Mouse (Mus musculus) MEL (cell line): ENCODE measurements around the gene Rgs19. TPM values are rescaled to one million over a fixed set of nuclear protein-coding genes. Genes with fewer than 3 reads are reported as not detected.
A peak's percentile ranks its signal among the peaks of the same experiment; 100 is the strongest.

Source experiments
- DNase-seq: peaks from one replicate; pipeline ENCODE4 v3.0.0; 2011; ENCODE audit warnings: low read depth, low spot score
- H3K27ac ChIP-seq: 2 replicates; pipeline ENCODE4 v1.5.1; 2012; ENCODE audit warnings: low read depth, mild to moderate bottlenecking, control low read depth, low read length, moderate library complexity; ENCODE audit not compliant: control insufficient read depth
- H3K27me3 ChIP-seq, 2 experiments: fragments of 150-350 bp in 1 of 2; sonication (generic) in 1 of 2; 2 replicates each; pipeline ENCODE4 v1.6.1; 2012; ENCODE audit warnings: low read length in 2 of 2, mild to moderate bottlenecking in 2 of 2, improper control_type of control experiment in 1 of 2, moderate library complexity in 1 of 2; ENCODE audit not compliant: insufficient read depth in 2 of 2, control insufficient read depth in 1 of 2
- H3K36me3 ChIP-seq, 2 experiments: 2 replicates each; pipeline ENCODE4 v1.6.1; 2012 to 2014; ENCODE audit warnings: low read length in 2 of 2, improper control_type of control experiment in 1 of 2, inconsistent platforms in 1 of 2, mild to moderate bottlenecking in 1 of 2; ENCODE audit not compliant: insufficient read depth in 2 of 2, control insufficient read depth in 1 of 2
- H3K4me1 ChIP-seq, 2 experiments: fragments of 150-350 bp in 1 of 2; sonication (generic) in 1 of 2; 2 replicates each; pipeline ENCODE4 v1.6.1; 2012; ENCODE audit warnings: low read length in 2 of 2, improper control_type of control experiment in 1 of 2, mild to moderate bottlenecking in 1 of 2; ENCODE audit not compliant: insufficient read depth in 2 of 2, control insufficient read depth in 1 of 2
- H3K4me3 ChIP-seq, 2 experiments: fragments of 150-350 bp in 1 of 2; sonication (generic) in 1 of 2; 2 replicates each; pipeline ENCODE4 v1.5.1; 2012; ENCODE audit warnings: low read depth in 2 of 2, low read length in 2 of 2, mild to moderate bottlenecking in 2 of 2, moderate library complexity in 2 of 2, control low read depth in 1 of 2, improper control_type of control experiment in 1 of 2; ENCODE audit not compliant: control insufficient read depth in 1 of 2, insufficient read depth in 1 of 2
- H3K79me2 ChIP-seq: 2 replicates; pipeline ENCODE4 v1.6.1; 2012; ENCODE audit warnings: mild to moderate bottlenecking, low read length, moderate library complexity; ENCODE audit not compliant: control insufficient read depth, poor library complexity, insufficient read depth
- H3K9ac ChIP-seq: 2 replicates; pipeline ENCODE4 v1.6.1; 2012; ENCODE audit warnings: low read depth, mild to moderate bottlenecking, control low read depth, low read length, moderate library complexity; ENCODE audit not compliant: control insufficient read depth, poor library complexity, severe bottlenecking
- H3K9me3 ChIP-seq: fragments of 150-350 bp; sonication (generic); replicated peaks from 2 replicates; pipeline ENCODE4 v1.6.1; 2012; ENCODE audit warnings: mild to moderate bottlenecking, low read length, improper control_type of control experiment, moderate library complexity; ENCODE audit not compliant: insufficient read depth
- BHLHE40 ChIP-seq: IDR thresholded peaks from 2 replicates; pipeline ENCODE4 v1.6.1; 2012; ENCODE audit warnings: low read depth, mild to moderate bottlenecking, inconsistent platforms, low read length, improper control_type of control experiment, borderline replicate concordance
- CHD1 ChIP-seq: IDR thresholded peaks from 2 replicates; pipeline ENCODE4 v1.6.1; 2012; ENCODE audit warnings: low read depth, mild to moderate bottlenecking, inconsistent platforms, low read length, improper control_type of control experiment
- CHD2 ChIP-seq: IDR thresholded peaks from 2 replicates; pipeline ENCODE4 v1.6.1; 2011; ENCODE audit warnings: low read length, improper control_type of control experiment
- CTCF ChIP-seq, 3 experiments: IDR thresholded peaks in 2 of 3; conservative IDR thresholded peaks in 1 of 3; 2 replicates each; pipeline ENCODE4 v1.5.1; 2011 to 2012; ENCODE audit warnings: low read length in 3 of 3, low read depth in 2 of 3, mild to moderate bottlenecking in 2 of 3, improper control_type of control experiment in 1 of 3, inconsistent platforms in 1 of 3, mixed read lengths in 1 of 3, moderate library complexity in 1 of 3; ENCODE audit not compliant: control insufficient read depth in 1 of 3, insufficient read depth in 1 of 3, poor library complexity in 1 of 3, severe bottlenecking in 1 of 3
- E2F4 ChIP-seq: IDR thresholded peaks from 2 replicates; pipeline ENCODE4 v1.6.1; 2011; ENCODE audit warnings: low read depth, low read length, improper control_type of control experiment, borderline replicate concordance
- ELF1 ChIP-seq: IDR thresholded peaks from 2 replicates; pipeline ENCODE4 v1.6.1; 2014; ENCODE audit warnings: low read depth, mild to moderate bottlenecking, inconsistent platforms, low read length, improper control_type of control experiment, moderate library complexity
- EP300 ChIP-seq, 2 experiments: IDR thresholded peaks; 2 replicates each; pipeline ENCODE4 v1.6.1; 2011; ENCODE audit warnings: improper control_type of control experiment in 2 of 2, low read length in 2 of 2, low read depth in 1 of 2, mild to moderate bottlenecking in 1 of 2
- ETS1 ChIP-seq: IDR thresholded peaks from 2 replicates; pipeline ENCODE4 v1.6.1; 2012; ENCODE audit warnings: low read depth, mild to moderate bottlenecking, inconsistent platforms, low read length, improper control_type of control experiment, moderate library complexity
- GABPA ChIP-seq: IDR thresholded peaks from 2 replicates; pipeline ENCODE4 v1.6.1; 2012; ENCODE audit warnings: low read depth, mild to moderate bottlenecking, inconsistent platforms, low read length, improper control_type of control experiment, moderate library complexity
- GATA1 ChIP-seq: IDR thresholded peaks from 2 replicates; pipeline ENCODE4 v1.6.1; 2011; ENCODE audit warnings: low read depth, low read length, improper control_type of control experiment
- HCFC1 ChIP-seq: IDR thresholded peaks from 2 replicates; pipeline ENCODE4 v1.6.1; 2012; ENCODE audit warnings: low read depth, mild to moderate bottlenecking, inconsistent platforms, low read length, improper control_type of control experiment, moderate library complexity
- JUND ChIP-seq: IDR thresholded peaks from 2 replicates; pipeline ENCODE4 v1.6.1; 2011; ENCODE audit warnings: low read depth, mild to moderate bottlenecking, improper control_type of control experiment, low read length
- KAT2A ChIP-seq: conservative IDR thresholded peaks from 2 replicates; pipeline ENCODE4 v1.6.1; 2012; ENCODE audit warnings: low read depth, low read length, improper control_type of control experiment, inconsistent platforms
- MAFK ChIP-seq: IDR thresholded peaks from 2 replicates; pipeline ENCODE4 v1.6.1; 2011; ENCODE audit warnings: low read depth, mild to moderate bottlenecking, low read length, improper control_type of control experiment, borderline replicate concordance
- MEF2A ChIP-seq: IDR thresholded peaks from 2 replicates; pipeline ENCODE4 v1.6.1; 2014; ENCODE audit warnings: low read depth, mild to moderate bottlenecking, inconsistent platforms, low read length, improper control_type of control experiment; ENCODE audit not compliant: poor library complexity, insufficient replicate concordance, severe bottlenecking; ENCODE audit errors: extremely low read depth
- MXI1 ChIP-seq: IDR thresholded peaks from 2 replicates; pipeline ENCODE4 v1.6.1; 2011; ENCODE audit warnings: mild to moderate bottlenecking, low read depth, low read length, improper control_type of control experiment
- MYB ChIP-seq: IDR thresholded peaks from 2 replicates; pipeline ENCODE4 v1.6.1; 2011; ENCODE audit warnings: mild to moderate bottlenecking, low read depth, low read length, improper control_type of control experiment
- MYC ChIP-seq: IDR thresholded peaks from 2 replicates; pipeline ENCODE4 v1.6.1; 2011; ENCODE audit warnings: low read depth, mild to moderate bottlenecking, low read length, improper control_type of control experiment, moderate library complexity
- NELFE ChIP-seq: IDR thresholded peaks from 2 replicates; pipeline ENCODE4 v1.6.1; 2011; ENCODE audit warnings: low read depth, low read length, improper control_type of control experiment
- NRF1 ChIP-seq: IDR thresholded peaks from 2 replicates; pipeline ENCODE4 v1.6.1; 2014; ENCODE audit warnings: low read depth, mild to moderate bottlenecking, inconsistent platforms, low read length, improper control_type of control experiment, moderate library complexity; ENCODE audit not compliant: poor library complexity, insufficient read depth, severe bottlenecking
- POLR2A ChIP-seq, 2 experiments: IDR thresholded peaks; 2 replicates each; pipeline ENCODE4 v1.6.1; 2011 to 2012; ENCODE audit warnings: low read length in 2 of 2, mild to moderate bottlenecking in 2 of 2, control low read depth in 1 of 2, improper control_type of control experiment in 1 of 2, low read depth in 1 of 2, moderate library complexity in 1 of 2; ENCODE audit not compliant: control insufficient read depth in 1 of 2, insufficient read depth in 1 of 2, poor library complexity in 1 of 2
- POLR2AphosphoS5 ChIP-seq: IDR thresholded peaks from 2 replicates; pipeline ENCODE4 v1.6.1; 2012; ENCODE audit warnings: low read depth, borderline replicate concordance, mild to moderate bottlenecking, inconsistent platforms, low read length, moderate library complexity, mixed read lengths
- RCOR1 ChIP-seq: IDR thresholded peaks from 2 replicates; pipeline ENCODE4 v1.6.1; 2012; ENCODE audit warnings: low read depth, mild to moderate bottlenecking, inconsistent platforms, low read length, improper control_type of control experiment
- SMC3 ChIP-seq: IDR thresholded peaks from 2 replicates; pipeline ENCODE4 v1.6.1; 2011; ENCODE audit warnings: low read depth, low read length, improper control_type of control experiment
- TAL1 ChIP-seq: IDR thresholded peaks from 2 replicates; pipeline ENCODE4 v1.6.1; 2012; ENCODE audit warnings: mild to moderate bottlenecking, inconsistent platforms, low read length, moderate library complexity, mixed read lengths
- TBP ChIP-seq: IDR thresholded peaks from 2 replicates; pipeline ENCODE4 v1.8.0; 2011; ENCODE audit warnings: low read depth, low read length, improper control_type of control experiment
- USF2 ChIP-seq, 2 experiments: IDR thresholded peaks; 2 replicates each; pipeline ENCODE4 v1.6.1; 2011 to 2012; ENCODE audit warnings: improper control_type of control experiment in 2 of 2, low read length in 2 of 2, borderline replicate concordance in 1 of 2, inconsistent platforms in 1 of 2, low read depth in 1 of 2, mild to moderate bottlenecking in 1 of 2; ENCODE audit not compliant: insufficient read depth in 1 of 2
- ZC3H11A ChIP-seq: IDR thresholded peaks from 2 replicates; pipeline ENCODE4 v1.6.1; 2012; ENCODE audit warnings: low read depth, mild to moderate bottlenecking, inconsistent platforms, low read length, improper control_type of control experiment
- ZKSCAN1 ChIP-seq: IDR thresholded peaks from 2 replicates; pipeline ENCODE4 v1.6.1; 2012; ENCODE audit warnings: low read depth, mild to moderate bottlenecking, inconsistent platforms, low read length, improper control_type of control experiment, moderate library complexity
- ZNF384 ChIP-seq: IDR thresholded peaks from 2 replicates; pipeline ENCODE4 v1.6.1; 2012; ENCODE audit warnings: low read depth, mild to moderate bottlenecking, inconsistent platforms, low read length, improper control_type of control experiment
- polyA plus RNA-seq, 2 experiments: library from polyadenylated mRNA; stranded (reverse) in 1 of 2; unstranded in 1 of 2; fragments of >175 nt in 1 of 2; fragments of >200 nt in 1 of 2; gene quantifications; 2 replicates each; pipeline versions ENCODE4 v1.2.1 to v1.2.4; 2012; ENCODE audit warnings: low replicate concordance in 2 of 2, low read depth in 1 of 2; ENCODE audit not compliant: insufficient read length in 2 of 2, insufficient read depth in 1 of 2, missing spikeins in 1 of 2
- total RNA-seq: library from RNA; depleted of rRNA; stranded (reverse); fragments of 300-350 nt; gene quantifications from 2 replicates; pipeline ENCODE4 v1.2.3, GENCODE M21; 2012

Rgs19 gene
- total and polyA plus RNA-seq, 3 experiments: 46.2 to 157 TPM; not detected in 1

- DNase-seq: no peak
- H3K4me1 ChIP-seq: peaks cover 0 to 29% of the 10 kb centered on the region in 2 experiments; a peak in 3 of 4 replicates
- peaks cover 0 to 26% of the 10 kb centered on the region in 2 experiments; a peak in 2 of 4 replicates for H3K36me3 ChIP-seq
- peaks cover 26% of the 10 kb centered on the region for H3K79me2 ChIP-seq
- no peaks in the 10 kb centered on the region for H3K27me3 ChIP-seq
- TF ChIP-seq SMC3 (no peak), ZKSCAN1 (no peak), HCFC1 (no peak), KAT2A (no peak), RCOR1 (0 out of 2 replicates have a peak, but pooled peaks have one; percentile 15)
- no peaks in the 10 kb centered on the region for H3K9me3 ChIP-seq
- H3K9ac ChIP-seq: peak overlapping the region; percentile 93
- peak overlapping the region; percentile 57 for H3K27ac ChIP-seq
- H3K4me3 ChIP-seq: peak overlapping the region; percentile 82 to 90; a peak in 3 of 4 replicates
Observed at GRCm38 (mm10) chr2:181692304-181692703, 1.5 kb downstream of the Rgs19 start.

DNA sequence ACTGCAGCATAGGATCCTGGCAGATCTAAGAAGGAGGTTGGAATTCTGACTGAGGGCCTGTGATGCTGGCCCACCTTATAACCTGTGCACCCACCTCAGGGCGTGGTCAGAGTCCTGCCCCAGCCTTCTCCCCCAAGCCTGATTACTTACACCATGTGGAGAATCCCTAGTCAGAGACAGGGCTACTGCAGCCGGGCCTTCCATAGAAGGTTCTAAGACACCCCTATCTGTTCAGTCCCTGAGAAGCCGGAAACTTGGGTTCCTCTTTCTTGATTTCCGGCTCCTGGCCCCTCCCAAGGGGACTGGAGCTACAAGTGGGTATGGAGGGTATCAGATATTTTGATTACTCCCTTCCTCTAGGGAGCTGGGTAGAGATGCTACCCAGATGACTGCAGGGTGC, 2.2 kb downstream of the Rgs19 start:
- peak; percentile 89 for DNase-seq
- no peaks in the 10 kb centered on the region for H3K27me3 ChIP-seq
- H3K9me3 ChIP-seq: no peaks in the 10 kb centered on the region
- peaks cover 0 to 26% of the 10 kb centered on the region in 2 experiments; a peak in 2 of 4 replicates for H3K36me3 ChIP-seq
- peaks cover 0 to 29% of the 10 kb centered on the region in 2 experiments; a peak in 3 of 4 replicates for H3K4me1 ChIP-seq
- peaks cover 26% of the 10 kb centered on the region for H3K79me2 ChIP-seq
- peak overlapping the region; percentile 71 for H3K9ac ChIP-seq
- peak overlapping the region; percentile 83 for H3K27ac ChIP-seq
- H3K4me3 ChIP-seq: peak overlapping the region; percentile 45 to 56
- TF ChIP-seq CHD1: no peak
- no peak for TF ChIP-seq BHLHE40
- 0 out of 2 replicates have a peak, but pooled peaks have one; percentile 20 for TF ChIP-seq JUND
- TF ChIP-seq MEF2A: no peak
- no peak; the same call in 1 of the 2 replicates for TF ChIP-seq GATA1
- TF ChIP-seq CHD2: no peak
- no peak for TF ChIP-seq GABPA
- no peak for TF ChIP-seq KAT2A
- TF ChIP-seq ETS1: peak; percentile 56; the same call in 1 of the 2 replicates
- no peak for TF ChIP-seq MAFK
- TF ChIP-seq ZC3H11A: no peak
- 0 out of 2 replicates have a peak, but pooled peaks have one; percentile 60 for TF ChIP-seq MYC
- peak; percentile 59 for TF ChIP-seq NELFE
- TF ChIP-seq ZKSCAN1: no peak
- no peak for TF ChIP-seq USF2 (IDR thresholded peaks at IDR 0.05; ENCODE audit: borderline replicate concordance in 1 of 2, insufficient read depth in 1 of 2, low read depth in 1 of 2, low read length in 2 of 2)
- no peak for TF ChIP-seq ZNF384
- no peak for TF ChIP-seq CTCF (IDR thresholded peaks at IDR 0.05 in 2 of 3, conservative IDR thresholded peaks at IDR 0.05 in 1 of 3; ENCODE audit: control insufficient read depth in 1 of 3, insufficient read depth in 1 of 3, low read depth in 2 of 3, low read length in 3 of 3, poor library complexity in 1 of 3, severe bottlenecking in 1 of 3)
- peak; percentile 60 for TF ChIP-seq HCFC1
- no peak for TF ChIP-seq MYB
- TF ChIP-seq RCOR1: peak; percentile 74
- TF ChIP-seq ELF1: peak; percentile 80
- TF ChIP-seq POLR2AphosphoS5: no peak
- TF ChIP-seq POLR2A (IDR thresholded peaks at IDR 0.05; ENCODE audit: control insufficient read depth in 1 of 2, insufficient read depth in 1 of 2, low read depth in 1 of 2, low read length in 2 of 2, poor library complexity in 1 of 2): peak; percentile 37 to 80; a peak in 3 of 4 replicates
- peak; percentile 60 for TF ChIP-seq MXI1
- TF ChIP-seq E2F4: no peak
- no peak for TF ChIP-seq TAL1
- no peak for TF ChIP-seq NRF1
- TF ChIP-seq EP300 (IDR thresholded peaks at IDR 0.05; ENCODE audit: low read depth in 1 of 2, low read length in 2 of 2): peak; percentile 58 to 62; a peak in 3 of 4 replicates
- TF ChIP-seq TBP: peak; percentile 66
